Mouse (Mus musculus): ENCODE data around the gene BC005624. TPM values are rescaled to one million over a fixed set of nuclear protein-coding genes. Genes with fewer than 3 reads are reported as not detected.

The BC005624 gene
- polyA plus RNA-seq, 2 experiments = 46.5 to 65.1 TPM

- no peaks in the 10 kb centered on the region for H3K4me1 ChIP-seq (ENCODE audit: control insufficient read depth, insufficient read depth, low read length)
- H3K4me3 ChIP-seq (replicated peaks; ENCODE audit: low read length) = no peak overlapping the region
- peaks cover 53% of the 10 kb centered on the region for H3K36me3 ChIP-seq (ENCODE audit: control insufficient read depth, insufficient read depth, low read length)
- H3K27ac ChIP-seq (replicated peaks; ENCODE audit: low read depth, low read length) = no peak overlapping the region
- H3K9ac ChIP-seq (ENCODE audit: low read depth, low read length, severe bottlenecking) = no peak overlapping the region
- H3K27me3 ChIP-seq (ENCODE audit: control insufficient read depth, insufficient read depth, low read length) = no peaks in the 10 kb centered on the region
- no peak overlapping the region for H3K4me2 ChIP-seq (replicated peaks; ENCODE audit: low read depth, low read length, severe bottlenecking)
- no peak for TF ChIP-seq POLR2A (IDR thresholded peaks at IDR 0.05; ENCODE audit: borderline replicate concordance, extremely low read depth, insufficient read depth, insufficient read length)
- DNase-seq (ENCODE audit: low spot score) (no peak), ATAC-seq (ENCODE audit: low FRiP score, low read depth) (no peak)
- no peaks in the 10 kb centered on the region for H3K9me3 ChIP-seq (ENCODE audit: control insufficient read depth, low read length)
- WGBS = 90% methylated on average over 2 of the region's 2 CpGs
Measured at GRCm38 (mm10) chr2:31020202-31020601, 38.2 kb upstream of the BC005624 start.

DNA sequence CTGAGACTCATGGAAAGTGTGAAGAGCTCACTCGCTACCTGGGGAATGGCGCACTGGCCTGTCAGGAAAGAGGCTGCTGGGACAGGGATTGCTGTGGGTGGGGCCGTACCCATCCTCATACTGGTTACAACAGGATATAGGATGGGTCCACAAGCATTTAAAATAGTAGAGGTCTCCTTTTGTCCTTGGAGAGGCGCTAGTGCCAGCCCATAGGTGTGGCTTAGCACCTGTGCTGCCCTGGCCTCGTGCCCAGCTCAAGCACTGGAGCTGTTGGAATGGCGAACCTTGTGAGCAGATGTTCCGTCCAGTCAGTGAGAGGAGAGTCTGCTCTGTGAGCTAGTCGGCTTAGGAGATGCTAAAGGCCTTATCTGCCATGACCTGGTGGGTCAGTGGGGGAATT is 37.0 kb upstream of the BC005624 start:
- DNase-seq (ENCODE audit: low spot score) (no peak), ATAC-seq (ENCODE audit: low FRiP score, low read depth) (no peak)
- no peak for TF ChIP-seq POLR2A (IDR thresholded peaks at IDR 0.05; ENCODE audit: borderline replicate concordance, extremely low read depth, insufficient read depth, insufficient read length)
- H3K27ac ChIP-seq (replicated peaks; ENCODE audit: low read depth, low read length) = no peak overlapping the region
- H3K27me3 ChIP-seq (ENCODE audit: control insufficient read depth, insufficient read depth, low read length) = no peaks in the 10 kb centered on the region
- peaks cover 53% of the 10 kb centered on the region for H3K36me3 ChIP-seq (ENCODE audit: control insufficient read depth, insufficient read depth, low read length)
- H3K4me3 ChIP-seq (replicated peaks; ENCODE audit: low read length) = no peak overlapping the region
- H3K4me2 ChIP-seq (replicated peaks; ENCODE audit: low read depth, low read length, severe bottlenecking) = no peak overlapping the region
- H3K9me3 ChIP-seq (ENCODE audit: control insufficient read depth, low read length) = no peaks in the 10 kb centered on the region
- 91% methylated on average over 8 of the region's 8 CpGs for WGBS
- no peak overlapping the region for H3K9ac ChIP-seq (ENCODE audit: low read depth, low read length, severe bottlenecking)
- H3K4me1 ChIP-seq (ENCODE audit: control insufficient read depth, insufficient read depth, low read length) = no peaks in the 10 kb centered on the region

- Histone ChIP-seq H3K27me3 (ENCODE audit: control insufficient read depth, insufficient read depth, low read length) (no peaks in the 10 kb centered on the region), H3K4me2 (replicated peaks; ENCODE audit: low read depth, low read length, severe bottlenecking) (no peak overlapping the region), H3K9me3 (ENCODE audit: control insufficient read depth, low read length) (no peaks in the 10 kb centered on the region), H3K36me3 (ENCODE audit: control insufficient read depth, insufficient read depth, low read length) (peaks cover 53% of the 10 kb centered on the region), H3K9ac (ENCODE audit: low read depth, low read length, severe bottlenecking) (no peak overlapping the region), H3K4me1 (ENCODE audit: control insufficient read depth, insufficient read depth, low read length) (no peaks in the 10 kb centered on the region), H3K4me3 (replicated peaks; ENCODE audit: low read length) (no peak overlapping the region), H3K27ac (replicated peaks; ENCODE audit: low read depth, low read length) (no peak overlapping the region)
- no peak for TF ChIP-seq POLR2A (IDR thresholded peaks at IDR 0.05; ENCODE audit: borderline replicate concordance, extremely low read depth, insufficient read depth, insufficient read length)
- ATAC-seq (ENCODE audit: low FRiP score, low read depth) (no peak), DNase-seq (ENCODE audit: low spot score) (no peak)
- WGBS = 90% methylated on average over 8 of the region's 8 CpGs
Measured at GRCm38 (mm10) chr2:31018519-31018918, 36.5 kb upstream of the BC005624 start.

DNA sequence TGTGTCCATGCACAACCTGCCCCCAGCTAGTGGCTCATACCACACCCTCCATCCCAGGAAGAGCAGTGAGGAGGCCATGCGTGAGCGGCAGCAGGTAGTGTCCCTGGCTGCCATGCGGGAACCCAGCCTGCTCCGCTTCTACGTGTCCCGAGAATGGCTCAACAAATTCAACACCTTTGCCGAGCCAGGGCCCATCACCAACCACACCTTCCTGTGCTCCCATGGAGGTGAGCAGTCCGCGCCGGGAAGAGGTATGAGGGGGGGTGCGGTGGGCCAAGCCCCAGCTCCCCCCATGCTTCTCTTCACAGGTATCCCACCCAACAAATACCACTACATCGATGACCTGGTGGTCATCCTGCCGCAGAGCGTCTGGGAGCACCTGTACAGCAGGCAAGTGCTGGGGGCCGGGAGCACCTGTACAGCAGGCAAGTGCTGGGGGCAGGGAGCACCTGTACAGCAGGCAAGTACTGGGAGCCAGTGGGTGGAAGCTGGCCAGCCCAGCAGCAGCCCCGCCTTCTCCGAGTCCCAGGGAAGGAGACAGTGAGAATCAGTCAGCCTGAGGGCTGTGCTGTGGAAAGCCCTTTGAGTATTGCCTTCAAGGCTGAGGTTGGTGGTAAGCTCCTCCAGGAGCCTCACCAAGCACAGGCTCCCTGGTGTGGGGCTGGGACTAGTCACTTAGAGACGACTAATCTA is 35.8 kb upstream of the BC005624 start:
- no peak overlapping the region for H3K9ac ChIP-seq (ENCODE audit: low read depth, low read length, severe bottlenecking)
- WGBS = 92% methylated on average over 18 of the region's 18 CpGs
- H3K4me2 ChIP-seq (replicated peaks; ENCODE audit: low read depth, low read length, severe bottlenecking) = no peak overlapping the region
- H3K36me3 ChIP-seq (ENCODE audit: control insufficient read depth, insufficient read depth, low read length) = peaks cover 53% of the 10 kb centered on the region
- H3K27ac ChIP-seq (replicated peaks; ENCODE audit: low read depth, low read length) = no peak overlapping the region
- DNase-seq (ENCODE audit: low spot score) (no peak), ATAC-seq (ENCODE audit: low FRiP score, low read depth) (no peak)
- H3K4me1 ChIP-seq (ENCODE audit: control insufficient read depth, insufficient read depth, low read length) = no peaks in the 10 kb centered on the region
- TF ChIP-seq POLR2A (IDR thresholded peaks at IDR 0.05; ENCODE audit: borderline replicate concordance, extremely low read depth, insufficient read depth, insufficient read length) = no peak
- no peak overlapping the region for H3K4me3 ChIP-seq (replicated peaks; ENCODE audit: low read length)
- H3K9me3 ChIP-seq (ENCODE audit: control insufficient read depth, low read length) = no peaks in the 10 kb centered on the region
- no peaks in the 10 kb centered on the region for H3K27me3 ChIP-seq (ENCODE audit: control insufficient read depth, insufficient read depth, low read length)

DNA sequence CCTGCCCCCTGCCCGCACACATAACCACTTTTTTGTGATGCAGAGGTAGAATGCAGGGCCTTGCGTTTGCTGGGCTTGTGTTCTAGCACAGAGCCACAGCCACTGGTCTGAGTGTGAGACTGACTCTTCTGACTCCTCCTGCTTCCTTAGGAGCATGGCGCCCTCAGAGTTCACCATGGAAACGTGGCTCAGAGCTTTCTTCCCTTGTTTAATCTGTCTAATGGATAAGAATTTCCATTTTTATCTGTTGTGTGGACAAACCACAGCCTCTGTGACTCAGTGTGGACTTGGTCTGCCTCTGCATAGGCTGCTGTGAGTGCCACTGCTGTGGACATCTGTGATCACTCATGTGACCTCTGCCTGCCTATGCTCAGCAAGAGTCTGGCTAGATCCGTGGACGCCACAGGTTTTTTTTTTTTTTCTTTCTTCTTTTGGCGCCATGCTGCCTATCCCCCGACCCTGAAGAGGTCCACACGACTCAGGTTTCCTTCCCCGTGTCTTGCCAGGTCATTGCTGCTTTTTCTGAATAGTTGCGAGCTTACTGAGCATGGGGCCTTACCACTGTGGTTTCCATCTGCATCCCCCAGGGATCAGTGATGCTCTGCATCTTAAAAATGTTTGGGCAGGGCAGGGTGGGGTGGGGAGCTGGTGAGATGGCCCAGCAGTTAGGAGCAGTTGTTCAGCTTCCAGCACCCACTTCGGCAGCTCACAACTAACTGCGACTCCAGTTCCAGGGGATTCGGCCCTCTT is 31.5 kb upstream of the BC005624 start:
- Histone ChIP-seq H3K27ac (replicated peaks; ENCODE audit: low read depth, low read length) (no peak overlapping the region), H3K4me2 (replicated peaks; ENCODE audit: low read depth, low read length, severe bottlenecking) (no peak overlapping the region), H3K4me3 (replicated peaks; ENCODE audit: low read length) (no peak overlapping the region), H3K4me1 (ENCODE audit: control insufficient read depth, insufficient read depth, low read length) (no peaks in the 10 kb centered on the region), H3K9ac (ENCODE audit: low read depth, low read length, severe bottlenecking) (no peak overlapping the region), H3K27me3 (ENCODE audit: control insufficient read depth, insufficient read depth, low read length) (no peaks in the 10 kb centered on the region), H3K9me3 (ENCODE audit: control insufficient read depth, low read length) (no peaks in the 10 kb centered on the region), H3K36me3 (ENCODE audit: control insufficient read depth, insufficient read depth, low read length) (peaks cover 39% of the 10 kb centered on the region)
- no peak for ATAC-seq (ENCODE audit: low FRiP score, low read depth)
- WGBS = 67% methylated on average over 14 of the region's 14 CpGs
- no peak for TF ChIP-seq POLR2A (IDR thresholded peaks at IDR 0.05; ENCODE audit: borderline replicate concordance, extremely low read depth, insufficient read depth, insufficient read length)
- no peak for DNase-seq (ENCODE audit: low spot score)

Data from limb, embryonic 14.5 days (tissue).